Mouse (Mus musculus) liver, adult 2 months (tissue): ENCODE data around the gene Rundc3a.

Experiments
- CTCF ChIP-seq: fragments of 200-500 bp; IDR thresholded peaks from 2 replicates; pipeline ENCODE4 v1.5.1; 2011; ENCODE audit warnings: low read depth, low read length, control low read depth
- POLR2A ChIP-seq: fragments of 200-500 bp; IDR thresholded peaks from 2 replicates; pipeline ENCODE4 v1.6.1; 2011; ENCODE audit warnings: low read length, control low read depth; ENCODE audit not compliant: insufficient read depth; ENCODE audit errors: extremely low read depth

DNA sequence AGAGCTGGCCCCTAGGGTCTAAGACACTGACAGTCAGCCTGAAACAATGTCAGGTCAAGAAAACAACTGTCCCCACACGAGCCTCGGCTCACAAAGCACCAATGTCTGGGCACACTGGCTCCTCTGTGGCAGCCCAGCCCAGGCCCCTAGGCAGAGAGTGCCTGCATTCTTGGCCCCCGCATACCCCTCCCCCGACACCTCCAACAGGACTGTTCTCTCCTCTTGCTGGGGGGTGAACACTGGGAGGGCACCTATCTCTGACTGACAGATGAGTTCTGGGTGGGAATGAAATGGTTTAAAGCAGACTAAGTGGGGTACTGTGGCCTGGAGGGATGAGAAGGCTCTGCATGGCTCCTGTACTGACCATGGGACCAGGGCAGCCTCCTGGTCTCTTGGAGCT lies 27.5 kb upstream of the Rundc3a start:
- TF ChIP-seq CTCF (no peak), POLR2A (no peak)
